Mouse (Mus musculus): ENCODE results near the gene Kap.
"Not testable (repeated sequence)": the region's sequence is repeated elsewhere in the genome, so short reads cannot be mapped to it uniquely, and the experiment has no call there.

Kap gene

GRCm38 (mm10) chr6:133853526-133853925 is at the start of gene Kap:
Kap (minus strand) TSS chr6:133853762.
- DNase-seq (ENCODE audit: low spot score): no peak

GRCm38 (mm10) chr6:133885871-133886415 is 32.4 kb upstream of the Kap start:
- no peak for DNase-seq (ENCODE audit: low spot score)

GRCm38 (mm10) chr6:133883446-133883985 is 30.0 kb upstream of the Kap start:
- DNase-seq (ENCODE audit: low spot score): no peak

GRCm38 (mm10) chr6:133875906-133876462 is 22.4 kb upstream of the Kap start:
- no peak for DNase-seq (ENCODE audit: low spot score)

GRCm38 (mm10) chr6:133872667-133873066 is 19.1 kb upstream of the Kap start:
- DNase-seq (ENCODE audit: low spot score): no peak

- DNase-seq (ENCODE audit: low spot score): no peak
These were observed 17.6 kb upstream of the Kap start for GRCm38 (mm10) chr6:133871131-133871530.

GRCm38 (mm10) chr6:133868381-133868780 is 14.8 kb upstream of the Kap start:
- no peak for DNase-seq (ENCODE audit: low spot score)

GRCm38 (mm10) chr6:133855871-133856270 is 2.3 kb upstream of the Kap start:
- no peak for DNase-seq (ENCODE audit: low spot score)

- DNase-seq (ENCODE audit: low spot score): no peak
These were observed 4.2 kb downstream of the Kap start for GRCm38 (mm10) chr6:133849359-133849758.

GRCm38 (mm10) chr6:133848861-133849260 is 4.7 kb downstream of the Kap start:
- DNase-seq (ENCODE audit: low spot score): not testable (repeated sequence)

GRCm38 (mm10) chr6:133838296-133838995 is 15.1 kb downstream of the Kap start:
- not testable (repeated sequence) for DNase-seq (ENCODE audit: low spot score)

- DNase-seq (ENCODE audit: low spot score): no peak
These were observed 41.2 kb downstream of the Kap start for GRCm38 (mm10) chr6:133812342-133812741.
